Mouse (Mus musculus): ENCODE data around the gene Tlr4. TPM values are rescaled to one million over a fixed set of nuclear protein-coding genes. Genes with fewer than 3 reads are reported as not detected.

Gene Tlr4
- polyA plus RNA-seq (2014; fragmentation: Illumina TruSeq; extraction: RNeasy Lipid Tissue Mini Kit (QIAGEN cat#74804); ENCODE audit: low read depth, low replicate concordance) = 21.6 TPM

GRCm38 (mm10) chr4:66827463-66828162 is at the start of gene Tlr4:
Tlr4 (plus strand) TSS chr4:66827584.

All from adrenal gland, adult 10 weeks (tissue).